Mouse (Mus musculus) erythroblast, embryonic 14.5 days (primary cell): ENCODE results near the gene 9930104L06Rik.

Source experiments
- GATA1 ChIP-seq: IDR thresholded peaks from 2 replicates; pipeline ENCODE4 v1.6.1; 2012; ENCODE audit warnings: low read length, inconsistent platforms, mixed read lengths
- TAL1 ChIP-seq: IDR thresholded peaks from 3 replicates; pipeline ENCODE4 v1.6.1; 2012; ENCODE audit warnings: low read length, inconsistent platforms, mixed read lengths

DNA sequence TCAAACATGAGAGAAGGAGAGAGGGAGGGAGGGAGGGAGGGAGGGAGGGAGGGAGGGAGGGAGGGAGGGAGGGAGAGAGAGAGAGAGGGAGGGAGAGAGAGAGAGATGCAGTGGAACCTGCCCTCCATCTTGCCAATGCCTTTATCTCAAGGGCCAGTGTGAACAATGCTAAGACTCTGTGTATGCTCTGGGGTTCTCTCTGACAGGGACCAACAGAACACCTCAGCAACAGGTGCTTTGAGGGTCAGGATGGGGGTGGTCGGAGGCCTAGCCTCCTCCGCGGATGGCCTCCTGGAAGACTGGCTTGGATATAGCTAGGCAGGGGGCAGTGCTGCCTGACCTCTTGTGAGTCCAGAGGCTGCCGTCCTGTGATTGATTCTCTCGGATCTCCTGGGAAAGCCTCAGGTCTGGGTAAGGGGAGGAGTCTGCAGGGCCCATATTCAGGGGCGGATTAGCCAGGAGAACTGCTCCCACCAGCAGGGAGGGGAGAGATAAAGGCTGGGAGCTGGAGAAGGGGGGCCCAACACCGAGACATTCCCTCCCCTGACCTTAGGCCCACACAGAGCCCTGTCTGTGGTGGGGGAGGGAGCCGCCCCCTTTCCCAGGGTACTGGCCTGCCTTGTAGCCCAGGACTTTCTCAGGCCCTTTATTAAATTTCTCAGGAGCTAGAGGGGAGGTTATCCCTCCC is 28.2 kb downstream of the 9930104L06Rik start:
- TF ChIP-seq GATA1 (no peak), TAL1 (no peak)
